Mouse (Mus musculus) kidney, adult 2 months (tissue): ENCODE results near the gene Gm4450. TPM values are rescaled to one million over a fixed set of nuclear protein-coding genes. Genes with fewer than 3 reads are reported as not detected.
A peak's percentile ranks its signal among the peaks of the same experiment; 100 is the strongest.

Experiments
- DNase-seq: peaks from one replicate; pipeline ENCODE4 v3.0.0; 2021
- H3K27ac ChIP-seq: fragments of 200-500 bp; 2 replicates; pipeline ENCODE4 v1.5.1; 2012; ENCODE audit warnings: low read depth, low read length, control low read depth, inconsistent platforms; ENCODE audit not compliant: insufficient read depth
- H3K27me3 ChIP-seq: fragments of 200-500 bp; replicated peaks from 2 replicates; pipeline ENCODE4 v1.6.1; 2012; ENCODE audit warnings: mild to moderate bottlenecking, moderate library complexity, low read length, inconsistent platforms; ENCODE audit not compliant: control insufficient read depth, insufficient read depth
- H3K36me3 ChIP-seq: fragments of 200-500 bp; 2 replicates; pipeline ENCODE4 v1.6.1; 2012; ENCODE audit warnings: mild to moderate bottlenecking, moderate library complexity, low read length, inconsistent platforms; ENCODE audit not compliant: control insufficient read depth, insufficient read depth
- H3K4me1 ChIP-seq: fragments of 200-500 bp; 2 replicates; pipeline ENCODE4 v1.6.1; 2011; ENCODE audit warnings: low read length; ENCODE audit not compliant: control insufficient read depth, insufficient read depth
- H3K4me3 ChIP-seq: fragments of 200-500 bp; 2 replicates; pipeline ENCODE4 v1.5.1; 2011; ENCODE audit warnings: mild to moderate bottlenecking, low read depth, low read length, control low read depth; ENCODE audit not compliant: insufficient read depth
- CTCF ChIP-seq: fragments of 200-500 bp; conservative IDR thresholded peaks from 2 replicates; pipeline ENCODE4 v1.5.1; 2011; ENCODE audit warnings: low read depth, mild to moderate bottlenecking, control low read depth, low read length, moderate library complexity, mixed read lengths; ENCODE audit not compliant: insufficient read depth, insufficient read length
- POLR2A ChIP-seq: fragments of 200-500 bp; IDR thresholded peaks from one replicate; pipeline ENCODE4 v1.6.1; 2011; ENCODE audit warnings: low read depth, low read length, control low read depth
- WGBS: fragments of 180-500 bp; shearing (Covaris S2); methylation state at CpG from one replicate; pipeline ENCODE4 v1.1.7; 2018; 5-methylcytosine and 5-hydroxymethylcytosine counted together
- polyA plus RNA-seq: library from polyadenylated mRNA; depleted of rRNA; stranded (reverse); fragments of >200 nt; gene quantifications from 2 replicates; pipeline ENCODE4 v1.2.3, GENCODE M21; 2012

The Gm4450 gene
- polyA plus RNA-seq, 1 experiment, result 306 TPM

GRCm38 (mm10) chr3:98427260-98427599 lies 29.7 kb downstream of the Gm4450 start:
- WGBS, result 9% methylated on average over 23 of the region's 23 CpGs

GRCm38 (mm10) chr3:98426749-98427148 lies 30.2 kb downstream of the Gm4450 start:
- no peak overlapping the region for H3K27ac ChIP-seq
- H3K4me3 ChIP-seq, result 0 out of 2 replicates have a peak overlapping the region, but pooled peaks have one; percentile 62
- 0 out of 2 replicates have a peak, but pooled peaks cover 4% of the 10 kb centered on the region for H3K4me1 ChIP-seq
- no peaks in the 10 kb centered on the region for H3K27me3 ChIP-seq
- DNase-seq, result no peak
- no peak for TF ChIP-seq POLR2A
- TF ChIP-seq CTCF, result no peak
- WGBS, result 47% methylated on average over 5 of the region's 5 CpGs
- peaks cover 2% of the 10 kb centered on the region; the same call in 1 of the 2 replicates for H3K36me3 ChIP-seq

More at GRCm38 (mm10) chr3:98427260-98427599, 29.7 kb downstream of the Gm4450 start:
- Histone ChIP-seq H3K4me3 (peak overlapping the region; percentile 62), H3K36me3 (peaks cover 2% of the 10 kb centered on the region; the same call in 1 of the 2 replicates), H3K4me1 (0 out of 2 replicates have a peak, but pooled peaks cover 4% of the 10 kb centered on the region), H3K27me3 (no peaks in the 10 kb centered on the region), H3K27ac (no peak overlapping the region)
- TF ChIP-seq CTCF, result no peak
- no peak for TF ChIP-seq POLR2A
- DNase-seq, result peak; percentile 37

GRCm38 (mm10) chr3:98422926-98423325 lies 34.0 kb downstream of the Gm4450 start:
- Histone ChIP-seq H3K27ac (no peak overlapping the region), H3K4me3 (no peak overlapping the region), H3K36me3 (no peaks in the 10 kb centered on the region), H3K27me3 (no peaks in the 10 kb centered on the region), H3K4me1 (peaks cover 16% of the 10 kb centered on the region; the same call in 1 of the 2 replicates)
- 59% methylated on average over 4 of the region's 4 CpGs for WGBS
- peak; percentile 56 for DNase-seq
- TF ChIP-seq POLR2A (no peak), CTCF (no peak)

- TF ChIP-seq CTCF, result no peak
- TF ChIP-seq POLR2A, result no peak
- H3K36me3 ChIP-seq, result no peaks in the 10 kb centered on the region
- 24% methylated on average over 4 of the region's 4 CpGs for WGBS
- H3K27me3 ChIP-seq, result no peaks in the 10 kb centered on the region
- H3K27ac ChIP-seq, result peak overlapping the region; percentile 49
- DNase-seq, result peak; percentile 94
- H3K4me1 ChIP-seq, result peaks cover 30% of the 10 kb centered on the region; the same call in 1 of the 2 replicates
- no peak overlapping the region for H3K4me3 ChIP-seq
Measured at GRCm38 (mm10) chr3:98419786-98420070, 37.2 kb downstream of the Gm4450 start.

GRCm38 (mm10) chr3:98418991-98419785 lies 37.7 kb downstream of the Gm4450 start:
- no peak for TF ChIP-seq CTCF
- TF ChIP-seq POLR2A, result no peak
- 29% methylated on average over 6 of the region's 6 CpGs for WGBS

GRCm38 (mm10) chr3:98417328-98417727 lies 39.6 kb downstream of the Gm4450 start:
- Histone ChIP-seq H3K36me3 (no peaks in the 10 kb centered on the region), H3K4me1 (peaks cover 40% of the 10 kb centered on the region; the same call in 1 of the 2 replicates), H3K27me3 (no peaks in the 10 kb centered on the region), H3K4me3 (no peak overlapping the region), H3K27ac (peak overlapping the region; percentile 80)
- TF ChIP-seq CTCF, result no peak
- TF ChIP-seq POLR2A, result no peak
- DNase-seq, result peak; percentile 98
- 13% methylated on average over 4 of the region's 4 CpGs for WGBS

More at GRCm38 (mm10) chr3:98418991-98419785, 37.7 kb downstream of the Gm4450 start:
- H3K27ac ChIP-seq, result peak overlapping the region; percentile 80
- H3K27me3 ChIP-seq, result no peaks in the 10 kb centered on the region
- H3K4me1 ChIP-seq, result peaks cover 36% of the 10 kb centered on the region; the same call in 1 of the 2 replicates
- DNase-seq, result peak; percentile 69
- H3K36me3 ChIP-seq, result no peaks in the 10 kb centered on the region
- H3K4me3 ChIP-seq, result no peak overlapping the region
